Mouse (Mus musculus): ENCODE data around the gene Casz1.

GRCm38 (mm10) chr4:148806836-148807235, 2.6 kb downstream of the Casz1 start:
- no peak for TF ChIP-seq CTCF (IDR thresholded peaks at IDR 0.05; ENCODE audit: low read depth)
- no peak for TF ChIP-seq EP300 (IDR thresholded peaks at IDR 0.05; ENCODE audit: low read depth)

All from liver, embryonic 14.5 days (tissue).